Mouse (Mus musculus) bone marrow macrophage, adult 2 months (primary cell): Measurements from ENCODE around the gene Dntt.

Experiments used
- CTCF ChIP-seq: IDR thresholded peaks from 2 replicates; pipeline ENCODE4 v1.5.1; 2012; ENCODE audit warnings: low read depth, mild to moderate bottlenecking, low read length, moderate library complexity
- POLR2A ChIP-seq: IDR thresholded peaks from 2 replicates; pipeline ENCODE4 v1.6.1; 2012; ENCODE audit warnings: mild to moderate bottlenecking, low read depth, low read length, borderline replicate concordance

- no peak for TF ChIP-seq POLR2A
- no peak for TF ChIP-seq CTCF
These were observed 38.2 kb upstream of the Dntt start for GRCm38 (mm10) chr19:40990781-40991343.
